Mouse (Mus musculus) spleen, adult 2 months (tissue): ENCODE data around the gene Hoxa2.

Experiments used
- CTCF ChIP-seq: fragments of 200-500 bp; IDR thresholded peaks from 2 replicates; pipeline ENCODE4 v1.5.1; 2011; ENCODE audit warnings: mild to moderate bottlenecking, inconsistent platforms; ENCODE audit not compliant: insufficient read depth, insufficient read length, insufficient replicate concordance; ENCODE audit errors: extremely low read depth
- POLR2A ChIP-seq: fragments of 200-500 bp; IDR thresholded peaks from 2 replicates; pipeline ENCODE4 v1.6.1; 2011; ENCODE audit warnings: low read depth, low read length, inconsistent platforms

GRCm38 (mm10) chr6:52175864-52176263 is 11.2 kb upstream of the Hoxa2 start:
- TF ChIP-seq CTCF (no peak), POLR2A (no peak)
